Mouse (Mus musculus): ENCODE results near the gene Exd1. TPM values are rescaled to one million over a fixed set of nuclear protein-coding genes. Genes with fewer than 3 reads are reported as not detected.

Gene Exd1
- total RNA-seq, 2 experiments from 2014 or later = 0.64 to 0.76 TPM

Other genes with a start within 250 kb of the Exd1 start
- gene Dll4, start 221.8 kb downstream of the Exd1 start, total RNA-seq (2021) = 1 to 10 TPM; 2.0 to 2.8 TPM
- 1 to 10 TPM; 6.6 TPM for gene Chac1, start 196.4 kb downstream of the Exd1 start, total RNA-seq (2021)
- 10 to 100 TPM; 17.8 to 18.9 TPM for gene Ino80, start 69.9 kb downstream of the Exd1 start, total RNA-seq (2021)
- 100 to 1,000 TPM; 154 to 166 TPM for gene Chp1, start 70 bp upstream of the Exd1 start, total RNA-seq (2021)
- gene Nusap1, start 70.7 kb upstream of the Exd1 start, total RNA-seq (2021) = under 1 TPM; 0.51 to 0.62 TPM
- gene Oip5, start 70.8 kb upstream of the Exd1 start, total RNA-seq (2021) = 1 to 10 TPM in 1 of 2 experiments, under 1 TPM in 1; 0.79 to 1.2 TPM
- 10 to 100 TPM; 30.1 to 35.2 TPM for gene Ndufaf1, start 115.2 kb upstream of the Exd1 start, total RNA-seq (2021)
- gene Rtf1, start 127.4 kb upstream of the Exd1 start, total RNA-seq (2021) = 10 to 100 TPM; 60.9 to 61.1 TPM
- 100 to 1,000 TPM; 284 to 311 TPM for gene Itpka, start 194.7 kb upstream of the Exd1 start, total RNA-seq (2021)
- gene Ltk, start 212.8 kb upstream of the Exd1 start, total RNA-seq (2021) = 10 to 100 TPM; 12.5 to 15.8 TPM
- gene Rpap1, start 239.9 kb upstream of the Exd1 start, total RNA-seq (2021) = 10 to 100 TPM; 17.7 to 19.2 TPM

All from layer of hippocampus, adult 18-20 months (tissue).